Mouse (Mus musculus) kidney, embryonic 16.5 days (tissue): ENCODE measurements at regions not wholly inside any gene's neighbourhood (a gene's known extent, or its start where the extent isn't known, plus 50 kb on each side); places are given as distances from the start of the nearest gene placed in this dataset.

Source experiments
- ATAC-seq: fragments of 200-750 bp; cut with Nextera tagmentation; 2 replicates; pipeline ENCODE4 v1.8.0; 2017; ENCODE audit warnings: moderate TSS enrichment; ENCODE audit not compliant: low FRiP score, low TSS enrichment
- H3K27ac ChIP-seq: fragments of 300-500 bp; sonication (generic); 2 replicates; pipeline ENCODE4 v1.5.1; 2014; ENCODE audit warnings: low read length
- H3K27me3 ChIP-seq: fragments of 300-500 bp; sonication (generic); 2 replicates; pipeline ENCODE4 v1.6.1; 2014; ENCODE audit warnings: low read length, control low read depth, mixed read lengths; ENCODE audit not compliant: insufficient read depth
- H3K36me3 ChIP-seq: fragments of 300-500 bp; sonication (generic); 2 replicates; pipeline ENCODE4 v1.6.1; 2014; ENCODE audit warnings: low read length, control low read depth, mixed read lengths; ENCODE audit not compliant: insufficient read depth
- H3K4me1 ChIP-seq: fragments of 300-500 bp; sonication (generic); 2 replicates; pipeline ENCODE4 v1.6.1; 2014; ENCODE audit warnings: low read length, control low read depth, mixed read lengths; ENCODE audit not compliant: insufficient read depth
- H3K4me2 ChIP-seq: fragments of 300-500 bp; sonication (generic); replicated peaks from 2 replicates; pipeline ENCODE4 v1.6.1; 2014; ENCODE audit warnings: low read depth, low read length
- H3K4me3 ChIP-seq: fragments of 300-500 bp; sonication (generic); 2 replicates; pipeline ENCODE4 v1.5.1; 2014; ENCODE audit warnings: mild to moderate bottlenecking, low read length
- H3K9ac ChIP-seq: fragments of 300-500 bp; sonication (generic); replicated peaks from 2 replicates; pipeline ENCODE4 v1.6.1; 2014; ENCODE audit warnings: low read length
- H3K9me3 ChIP-seq: fragments of 300-500 bp; sonication (generic); 2 replicates; pipeline ENCODE4 v1.6.1; 2016; ENCODE audit warnings: low read length, control low read depth
- WGBS: fragments of 180-500 bp; shearing (Covaris S2); extraction: QIAGEN DNeasy Blood & Tissue Kit; methylation state at CpG from one replicate; pipeline ENCODE4 v1.1.7; 2014; 5-methylcytosine and 5-hydroxymethylcytosine counted together

DNA sequence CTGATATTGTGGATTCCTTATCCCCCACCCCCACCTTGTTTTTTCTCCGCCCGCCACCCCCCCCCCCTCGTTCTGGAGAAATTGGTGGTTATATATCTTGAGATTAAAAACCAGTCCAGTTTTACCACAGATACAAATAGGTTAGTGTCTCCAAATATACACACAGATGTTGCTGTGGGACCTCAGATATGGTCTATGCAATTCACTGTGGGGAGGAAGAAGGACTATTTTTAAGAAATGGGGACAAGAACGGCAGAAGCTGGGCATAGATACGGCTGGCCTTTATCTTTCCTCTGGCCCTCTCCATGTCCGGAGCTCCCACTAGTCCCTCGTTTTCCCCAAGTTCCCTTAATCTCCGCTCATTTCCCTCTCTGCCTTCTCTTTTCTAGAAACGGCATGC, 89.0 kb upstream of the Rap1b start:
- Histone ChIP-seq H3K9me3 (no peaks in the 10 kb centered on the region), H3K36me3 (no peaks in the 10 kb centered on the region), H3K9ac (no peak overlapping the region), H3K27ac (no peak overlapping the region), H3K4me1 (no peaks in the 10 kb centered on the region), H3K27me3 (no peaks in the 10 kb centered on the region), H3K4me3 (no peak overlapping the region), H3K4me2 (no peak overlapping the region)
- WGBS: 79% methylated on average over 9 of the region's 9 CpGs
- no peak for ATAC-seq

DNA sequence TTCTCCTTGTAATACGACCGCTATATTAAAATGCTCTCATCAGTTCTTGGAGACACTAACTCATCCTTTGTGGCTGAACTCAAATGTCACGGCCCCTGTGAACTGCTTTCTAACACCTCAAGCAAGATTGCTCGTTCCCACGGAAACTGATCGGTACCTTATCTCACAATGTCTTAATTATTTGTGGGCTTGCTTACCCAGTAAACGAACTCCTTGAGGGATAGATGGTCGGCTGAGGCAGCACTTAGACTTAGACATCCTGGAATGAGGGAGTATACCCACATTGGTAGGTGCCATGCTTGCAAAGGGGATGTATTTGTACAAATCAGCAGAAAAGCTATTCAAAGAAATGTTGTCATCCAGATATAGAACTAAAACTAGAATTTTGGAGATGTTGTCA, 92.9 kb upstream of the Rap1b start:
- Histone ChIP-seq H3K36me3 (no peaks in the 10 kb centered on the region), H3K27me3 (no peaks in the 10 kb centered on the region), H3K4me3 (no peak overlapping the region), H3K9me3 (no peaks in the 10 kb centered on the region), H3K4me2 (no peak overlapping the region), H3K27ac (no peak overlapping the region), H3K4me1 (peaks cover 13% of the 10 kb centered on the region), H3K9ac (no peak overlapping the region)
- ATAC-seq: no peak
- 50% methylated on average over 8 of the region's 8 CpGs for WGBS

DNA sequence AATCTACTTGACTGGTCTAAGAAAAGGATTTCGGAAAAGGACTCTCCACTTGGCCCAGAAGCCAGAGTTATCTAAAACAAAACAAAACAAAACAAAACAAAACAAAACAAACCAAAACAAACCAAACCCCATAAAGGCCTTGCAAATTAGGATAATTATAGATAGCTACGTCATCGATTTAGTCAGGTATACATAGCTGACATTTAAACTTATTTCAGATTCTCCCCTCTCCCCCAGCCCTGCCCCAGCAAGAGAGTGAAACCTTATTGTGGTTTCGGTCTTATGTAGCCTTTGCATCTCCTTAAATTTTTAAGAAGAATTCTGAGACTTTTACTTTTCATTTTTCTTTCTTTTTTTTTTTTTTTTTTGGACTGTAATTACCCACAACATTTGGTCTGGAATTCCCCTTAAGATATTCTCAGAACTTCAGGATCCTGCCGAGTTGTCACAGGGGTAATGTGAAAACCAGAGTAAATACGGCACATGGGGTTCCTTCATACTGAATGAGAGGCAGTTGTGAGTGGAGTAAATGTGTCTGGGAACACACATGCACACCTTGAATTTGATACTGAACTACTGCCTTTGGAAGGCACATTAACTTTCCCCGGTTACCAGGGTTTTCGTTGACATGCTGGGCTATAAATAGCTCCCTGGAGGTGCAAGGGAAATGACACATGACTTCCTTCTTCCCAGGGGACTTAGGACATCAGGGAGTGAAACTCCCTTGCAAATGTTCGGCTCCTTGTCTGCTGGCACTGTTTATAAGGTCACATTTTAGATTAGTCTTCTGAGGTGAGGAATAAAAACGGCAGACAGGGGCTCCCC, 94.8 kb upstream of the Rap1b start:
- Histone ChIP-seq H3K4me1 (peaks cover 13% of the 10 kb centered on the region), H3K27ac (peak overlapping the region; percentile 61; the same call in 1 of the 2 replicates)
- 32% methylated on average over 10 of the region's 10 CpGs for WGBS

DNA sequence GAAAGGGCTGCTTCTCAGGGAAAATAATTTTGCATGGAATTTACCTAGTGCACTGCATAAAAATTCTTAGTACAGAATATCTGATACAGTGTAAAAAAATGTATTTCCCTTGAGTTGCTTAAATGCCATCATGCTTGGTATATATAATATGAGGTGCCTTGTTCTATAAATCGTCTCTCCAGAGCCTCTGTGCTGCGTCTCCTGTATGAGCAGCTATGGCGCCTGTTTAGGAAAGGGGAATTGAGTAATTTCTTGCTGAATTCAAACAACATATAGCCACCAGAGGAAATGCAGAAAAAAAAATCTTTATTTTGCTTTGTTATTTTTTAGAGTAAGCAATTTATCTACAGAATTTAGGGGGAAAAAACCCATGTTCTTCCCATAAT, 95.4 kb upstream of the Rap1b start:
- WGBS: 44% methylated on average over 3 of the region's 3 CpGs
- Histone ChIP-seq H3K4me1 (peaks cover 13% of the 10 kb centered on the region), H3K36me3 (no peaks in the 10 kb centered on the region), H3K9me3 (no peaks in the 10 kb centered on the region), H3K4me2 (peak overlapping the region; percentile 40), H3K4me3 (no peak overlapping the region), H3K27ac (peak overlapping the region; percentile 61; the same call in 1 of the 2 replicates), H3K9ac (0 out of 2 replicates have a peak overlapping the region, but pooled peaks have one; percentile 1), H3K27me3 (no peaks in the 10 kb centered on the region)
- no peak for ATAC-seq

More for the DNA sequence above, 94.8 kb upstream of the Rap1b start:
- 0 out of 2 replicates have a peak overlapping the region, but pooled peaks have one; percentile 1 for H3K9ac ChIP-seq
- no peaks in the 10 kb centered on the region for H3K36me3 ChIP-seq
- ATAC-seq: peak; percentile 70; the same call in 1 of the 2 replicates
- H3K4me2 ChIP-seq: peak overlapping the region; percentile 40
- H3K27me3 ChIP-seq: no peaks in the 10 kb centered on the region
- H3K4me3 ChIP-seq: no peak overlapping the region
- no peaks in the 10 kb centered on the region for H3K9me3 ChIP-seq

DNA sequence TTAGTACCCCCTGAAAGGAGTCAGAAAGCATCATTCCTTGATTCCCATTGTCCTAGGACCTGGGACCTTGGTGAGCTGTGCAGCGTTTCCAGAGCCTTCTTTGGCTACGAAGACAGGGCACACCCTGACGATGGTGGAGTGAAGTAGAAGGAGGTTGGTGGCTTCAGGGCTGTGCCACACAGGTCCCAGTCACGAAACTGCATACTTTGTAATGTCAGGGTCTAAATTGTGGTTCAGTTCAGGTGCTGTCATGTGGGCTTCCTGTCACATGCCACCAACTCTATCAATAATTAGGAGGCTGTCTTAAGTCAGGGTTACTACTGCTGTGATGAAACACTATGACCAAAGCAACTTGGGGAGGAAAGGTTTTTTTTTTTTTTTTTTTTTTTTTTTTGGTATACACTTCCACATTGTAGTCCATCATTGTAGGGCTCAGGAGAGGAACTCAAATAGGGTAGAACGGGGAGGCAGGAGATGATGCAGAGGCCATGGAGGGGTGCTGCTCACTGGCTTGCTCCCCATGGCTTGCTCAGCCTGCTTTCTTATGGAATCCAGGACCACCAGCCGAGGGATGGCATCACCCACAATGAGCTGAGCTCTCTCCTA, 98.0 kb upstream of the Rap1b start:
- Histone ChIP-seq H3K9me3 (no peaks in the 10 kb centered on the region), H3K4me1 (peaks cover 13% of the 10 kb centered on the region), H3K4me3 (no peak overlapping the region), H3K36me3 (no peaks in the 10 kb centered on the region), H3K9ac (no peak overlapping the region), H3K4me2 (no peak overlapping the region), H3K27me3 (no peaks in the 10 kb centered on the region), H3K27ac (no peak overlapping the region)
- 90% methylated on average over 6 of the region's 6 CpGs for WGBS
- ATAC-seq: no peak

DNA sequence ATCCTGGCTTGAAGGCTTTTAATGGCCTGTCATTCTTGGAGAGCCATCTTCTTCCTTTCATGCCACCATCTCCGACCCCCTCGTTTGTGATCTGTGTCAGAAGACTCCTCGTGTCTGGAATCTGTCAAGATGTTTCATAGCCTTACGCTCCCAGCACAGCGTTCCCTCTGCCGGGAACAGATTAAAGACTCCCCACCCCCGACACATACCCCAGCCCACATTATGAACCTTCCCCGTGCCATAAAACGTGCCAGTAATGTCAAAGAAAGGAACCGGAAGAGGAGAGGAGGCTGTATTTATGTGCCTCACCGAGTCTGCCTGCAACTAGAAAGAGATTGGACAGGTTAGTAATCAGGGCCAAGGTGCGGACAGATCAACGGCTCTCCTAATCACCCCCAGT, 101.4 kb upstream of the Rap1b start:
- peak overlapping the region; percentile 15; the same call in 1 of the 2 replicates for H3K9ac ChIP-seq
- 13% methylated on average over 13 of the region's 13 CpGs for WGBS
- no peak overlapping the region for H3K4me3 ChIP-seq
- no peak overlapping the region for H3K27ac ChIP-seq
- no peak for ATAC-seq
- H3K9me3 ChIP-seq: no peaks in the 10 kb centered on the region
- no peaks in the 10 kb centered on the region for H3K4me1 ChIP-seq
- H3K4me2 ChIP-seq: peak overlapping the region; percentile 41
- H3K36me3 ChIP-seq: no peaks in the 10 kb centered on the region
- H3K27me3 ChIP-seq: no peaks in the 10 kb centered on the region

DNA sequence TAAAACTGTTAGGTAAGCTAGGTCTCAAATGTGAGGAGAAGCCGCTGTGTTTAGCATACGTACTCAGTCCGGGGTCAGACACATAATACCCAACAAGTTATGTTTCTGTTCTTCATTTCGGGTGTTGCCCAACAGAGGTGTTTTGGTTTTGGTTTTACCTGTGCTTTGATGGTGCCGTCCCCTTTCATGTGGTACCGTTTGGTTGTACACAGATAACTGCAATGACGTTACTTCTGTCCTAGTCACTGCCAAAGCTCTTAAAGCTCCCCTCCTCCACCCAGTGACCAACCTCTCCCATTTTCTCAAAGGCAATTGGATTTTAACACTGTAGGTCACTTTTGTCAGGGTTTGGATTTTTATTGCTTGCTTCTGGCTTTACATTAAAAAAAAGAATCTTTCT, 102.1 kb upstream of the Rap1b start:
- no peak for ATAC-seq
- Histone ChIP-seq H3K4me3 (no peak overlapping the region), H3K9ac (no peak overlapping the region), H3K4me2 (no peak overlapping the region), H3K9me3 (no peaks in the 10 kb centered on the region), H3K27me3 (no peaks in the 10 kb centered on the region), H3K4me1 (no peaks in the 10 kb centered on the region), H3K27ac (no peak overlapping the region), H3K36me3 (no peaks in the 10 kb centered on the region)
- WGBS: 76% methylated on average over 7 of the region's 7 CpGs

DNA sequence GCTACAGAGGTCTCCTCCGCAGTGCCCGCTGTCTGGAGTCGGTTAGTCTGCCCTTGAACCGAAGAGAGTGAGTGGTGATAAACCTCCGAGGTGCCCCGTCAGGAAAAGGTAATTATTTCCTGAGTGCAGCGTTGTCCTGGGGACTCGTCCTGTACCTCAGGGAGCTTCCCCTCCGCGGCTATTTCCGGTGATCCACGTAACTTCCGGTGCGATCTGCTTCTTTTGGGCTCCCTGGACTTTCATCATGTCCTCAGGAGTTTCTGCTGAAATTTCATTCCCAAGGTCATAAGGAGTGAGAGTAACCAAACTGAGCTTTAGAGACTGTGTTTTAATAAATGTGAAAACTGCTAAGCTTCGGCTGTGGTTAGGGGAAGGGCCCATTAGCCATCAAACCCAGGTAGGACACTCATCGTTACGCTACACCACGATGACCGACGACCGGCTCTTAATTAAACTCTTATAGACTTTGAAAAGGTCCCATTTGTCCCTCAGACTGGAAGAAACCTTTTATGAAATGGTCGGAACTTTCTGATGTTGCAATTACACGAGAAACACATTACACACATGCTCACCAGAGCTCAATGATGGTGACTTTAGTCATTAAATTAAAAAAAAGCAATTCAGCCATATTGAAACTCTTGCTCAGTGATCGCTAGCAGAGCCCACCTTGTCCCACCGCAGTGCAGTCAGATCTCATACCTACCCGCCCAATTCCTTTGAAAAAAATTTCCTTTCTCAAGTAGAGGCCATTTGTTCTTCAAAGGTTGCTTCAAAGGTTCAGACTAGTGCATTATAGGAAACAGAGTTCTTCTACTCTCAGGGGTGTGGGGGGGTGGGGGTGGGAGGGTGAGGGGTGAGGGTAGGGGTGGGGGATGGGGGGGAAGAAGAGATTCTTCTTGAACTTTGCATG, 106.5 kb upstream of the Rap1b start:
- H3K4me1 ChIP-seq: no peaks in the 10 kb centered on the region
- no peak overlapping the region for H3K27ac ChIP-seq
- H3K9ac ChIP-seq: no peak overlapping the region
- no peaks in the 10 kb centered on the region for H3K27me3 ChIP-seq
- H3K36me3 ChIP-seq: no peaks in the 10 kb centered on the region
- 64% methylated on average over 26 of the region's 26 CpGs for WGBS
- no peaks in the 10 kb centered on the region for H3K9me3 ChIP-seq
- H3K4me2 ChIP-seq: 0 out of 2 replicates have a peak overlapping the region, but pooled peaks have one; percentile 14
- no peak for ATAC-seq
- no peak overlapping the region for H3K4me3 ChIP-seq

DNA sequence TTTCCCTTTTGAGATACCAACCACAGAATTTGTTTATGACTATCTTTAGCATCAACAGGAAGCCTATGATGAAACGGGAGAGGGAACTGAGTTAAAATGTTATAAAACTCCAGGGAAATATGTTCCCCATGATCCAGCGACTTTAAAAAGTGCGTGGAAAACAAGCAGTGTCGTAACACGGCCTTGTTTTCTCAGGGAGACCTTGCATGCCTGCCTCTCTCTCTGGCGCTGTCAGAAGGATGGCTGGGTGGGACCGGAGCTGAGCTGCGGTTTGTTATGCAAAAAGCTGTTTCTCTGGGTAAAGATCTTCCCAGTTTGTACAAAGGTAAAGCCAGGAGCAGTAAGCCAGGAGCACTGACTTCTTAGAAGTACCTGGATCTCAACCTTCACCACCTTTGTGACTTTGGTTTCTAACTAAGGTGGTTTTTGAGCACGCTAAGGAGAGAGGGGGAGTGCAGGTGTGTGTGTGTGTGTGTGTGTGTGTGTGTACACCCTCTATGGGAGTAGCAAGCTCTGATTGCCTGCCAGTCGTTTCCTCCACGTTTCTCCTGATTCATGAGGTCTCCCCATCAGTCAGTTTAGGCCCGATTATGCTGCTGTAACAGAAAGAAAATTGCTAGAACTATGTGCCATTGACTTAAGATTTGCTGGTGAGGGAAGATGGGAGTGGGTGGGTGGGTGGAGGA, 107.3 kb upstream of the Rap1b start:
- Histone ChIP-seq H3K9me3 (no peaks in the 10 kb centered on the region), H3K9ac (no peak overlapping the region), H3K27me3 (no peaks in the 10 kb centered on the region), H3K4me2 (no peak overlapping the region), H3K36me3 (no peaks in the 10 kb centered on the region), H3K4me1 (no peaks in the 10 kb centered on the region), H3K4me3 (no peak overlapping the region), H3K27ac (no peak overlapping the region)
- ATAC-seq: no peak
- 25% methylated on average over 12 of the region's 12 CpGs for WGBS
